Mouse (Mus musculus): ENCODE data around the gene Sohlh1. TPM values are rescaled to one million over a fixed set of nuclear protein-coding genes. Genes with fewer than 3 reads are reported as not detected.
A peak's percentile ranks its signal among the peaks of the same experiment; 100 is the strongest.

The Sohlh1 gene
- polyA plus RNA-seq, 1 experiment from 2014 or later: not detected

DNA sequence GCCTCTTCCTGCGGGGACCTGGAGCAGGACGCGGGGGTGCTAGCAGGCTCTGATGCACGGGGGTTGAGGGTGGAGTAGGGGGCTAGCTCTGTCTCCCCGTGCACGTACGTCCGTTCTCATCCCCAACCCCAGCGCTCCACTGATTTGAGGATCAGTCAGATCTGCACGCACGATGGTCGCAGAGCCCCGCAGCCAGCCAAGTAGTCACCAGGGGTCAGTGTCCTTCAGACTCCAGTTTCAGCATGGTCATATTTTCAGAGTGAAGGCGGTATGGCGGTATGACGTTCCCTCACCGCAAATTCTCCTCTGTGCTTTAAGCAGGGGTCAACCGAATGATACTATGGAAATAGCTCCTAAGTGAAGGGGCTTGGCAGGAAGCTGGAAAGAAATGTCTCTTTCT, 17.2 kb upstream of the Sohlh1 start:
- Histone ChIP-seq H3K36me3 (no peaks in the 10 kb centered on the region), H3K9me3 (replicated peaks) (no peaks in the 10 kb centered on the region), H3K4me1 (peaks cover 6% of the 10 kb centered on the region; the same call in 1 of the 2 replicates), H3K4me3 (peak overlapping the region; percentile 43), H3K9ac (no peak overlapping the region), H3K27me3 (replicated peaks) (peaks cover 73% of the 10 kb centered on the region), H3K27ac (no peak overlapping the region), H3K4me2 (peak overlapping the region; percentile 74)
- WGBS (ENCODE audit: insufficient replicate concordance): 8% methylated on average over 18 of the region's 18 CpGs
- ATAC-seq: no peak

DNA sequence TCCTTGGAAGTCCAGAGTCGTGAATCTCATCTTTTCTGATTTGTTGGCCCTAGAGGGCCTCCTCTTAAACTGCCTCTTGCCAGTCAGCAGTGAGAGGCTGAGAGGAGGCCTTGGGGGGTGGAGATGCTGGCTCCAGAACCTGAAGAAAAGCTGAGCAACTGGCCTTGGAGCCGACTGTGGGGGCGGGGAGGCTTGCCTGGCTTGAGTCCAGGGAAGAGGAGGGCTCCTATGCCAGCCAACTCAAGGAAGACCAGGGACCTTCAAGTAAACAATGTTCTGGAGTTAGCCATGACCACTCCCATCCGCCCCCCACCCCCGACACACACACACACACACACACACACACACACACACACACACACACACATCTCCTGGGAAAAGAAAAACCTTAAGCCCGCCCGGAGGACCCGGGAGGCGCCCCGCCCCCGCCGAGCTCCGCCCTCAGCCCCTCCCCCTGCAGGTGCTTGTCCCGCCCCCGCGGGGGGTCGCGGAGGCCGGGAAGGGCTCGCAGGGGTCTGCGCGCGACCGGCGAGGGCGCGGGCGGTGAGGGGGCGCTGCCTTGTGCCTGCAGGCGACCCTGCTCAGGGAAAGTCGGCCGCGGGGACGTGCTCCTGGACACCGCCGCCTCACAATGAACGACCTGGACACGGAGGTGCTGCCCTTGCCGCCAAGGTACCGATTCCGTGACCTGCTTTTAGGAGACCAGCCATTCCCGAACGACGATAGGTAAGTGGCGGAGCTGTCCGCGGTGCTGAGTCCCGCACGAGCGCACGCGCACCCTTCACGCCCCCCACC, 16.5 kb upstream of the Sohlh1 start, which contains the start of gene Kcnt1:
Gene Kcnt1 (plus strand): TSS at position 398 of the 795 bp plus-strand sequence.
- Histone ChIP-seq H3K9me3 (replicated peaks) (no peaks in the 10 kb centered on the region), H3K4me2 (peak within 1 kb of the TSS; percentile 74), H3K27me3 (replicated peaks) (peaks cover 69% of the 10 kb centered on the region), H3K9ac (no peak within 1 kb of the TSS), H3K4me1 (peaks cover 6% of the 10 kb centered on the region; the same call in 1 of the 2 replicates), H3K27ac (no peak within 1 kb of the TSS), H3K4me3 (peak within 1 kb of the TSS; percentile 43), H3K36me3 (no peaks in the 10 kb centered on the region)
- WGBS (ENCODE audit: insufficient replicate concordance): 2% methylated on average over 51 of the region's 53 CpGs
- ATAC-seq: no peak

DNA sequence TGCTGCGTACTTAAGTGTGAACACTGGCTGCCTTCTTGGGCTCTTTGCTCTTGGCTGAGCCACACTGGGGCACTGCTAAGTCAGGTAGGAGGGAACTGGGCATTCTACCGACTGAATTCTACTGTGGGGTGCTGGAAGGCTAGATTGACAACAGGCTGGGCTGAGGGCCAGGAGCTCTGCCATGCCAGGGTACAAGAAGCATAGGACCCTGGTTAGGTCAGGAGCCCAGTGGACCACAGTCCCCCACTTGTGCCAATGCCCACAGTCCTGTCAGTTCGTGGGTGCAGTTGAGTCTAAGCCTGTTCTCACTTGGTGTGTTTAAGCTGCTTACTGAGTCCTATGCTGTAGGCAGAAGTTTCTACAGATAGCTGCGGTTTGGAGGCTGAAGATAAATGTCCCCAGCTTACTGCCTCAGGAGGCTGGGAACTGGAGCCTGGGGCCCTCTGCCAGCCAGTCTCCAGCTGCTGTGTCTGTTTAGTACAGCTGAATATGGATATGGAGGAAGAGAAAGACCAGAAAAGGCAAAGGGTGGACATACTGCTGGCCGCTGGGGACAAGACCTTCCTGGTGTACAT, 15.7 kb upstream of the Sohlh1 start:
- H3K9me3 ChIP-seq (replicated peaks): no peaks in the 10 kb centered on the region
- H3K36me3 ChIP-seq: no peaks in the 10 kb centered on the region
- no peak for ATAC-seq
- no peak overlapping the region for H3K9ac ChIP-seq
- no peak overlapping the region for H3K4me2 ChIP-seq
- peaks cover 6% of the 10 kb centered on the region; the same call in 1 of the 2 replicates for H3K4me1 ChIP-seq
- H3K4me3 ChIP-seq: no peak overlapping the region
- peaks cover 62% of the 10 kb centered on the region for H3K27me3 ChIP-seq (replicated peaks)
- H3K27ac ChIP-seq: no peak overlapping the region
- 54% methylated on average over 5 of the region's 5 CpGs for WGBS (ENCODE audit: insufficient replicate concordance)

DNA sequence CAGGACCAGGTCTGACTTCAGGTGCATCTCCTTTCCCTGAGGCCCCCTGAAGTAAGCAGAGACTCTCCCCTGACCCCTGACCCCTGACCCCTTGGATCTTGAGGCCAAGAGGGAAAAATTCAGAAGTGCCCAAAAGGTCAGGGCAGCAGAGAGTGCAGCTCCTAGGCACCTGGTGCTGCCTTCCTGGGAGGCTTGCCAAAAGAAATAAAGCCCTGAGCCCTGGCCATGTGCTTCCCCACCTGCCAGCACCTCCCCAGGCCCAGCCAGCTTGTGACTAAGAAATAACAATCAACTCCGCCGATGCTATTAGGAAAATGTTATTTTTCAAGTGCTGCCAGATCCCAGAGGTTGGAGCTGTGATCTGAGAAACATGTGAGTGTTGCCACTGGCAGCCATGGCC, 15.0 kb upstream of the Sohlh1 start:
- Histone ChIP-seq H3K4me3 (no peak overlapping the region), H3K27me3 (replicated peaks) (peaks cover 59% of the 10 kb centered on the region), H3K36me3 (no peaks in the 10 kb centered on the region), H3K27ac (no peak overlapping the region), H3K4me1 (peaks cover 6% of the 10 kb centered on the region; the same call in 1 of the 2 replicates), H3K9me3 (replicated peaks) (no peaks in the 10 kb centered on the region), H3K4me2 (no peak overlapping the region), H3K9ac (no peak overlapping the region)
- no peak for ATAC-seq
- 50% methylated on average over 2 of the region's 2 CpGs for WGBS (ENCODE audit: insufficient replicate concordance)

DNA sequence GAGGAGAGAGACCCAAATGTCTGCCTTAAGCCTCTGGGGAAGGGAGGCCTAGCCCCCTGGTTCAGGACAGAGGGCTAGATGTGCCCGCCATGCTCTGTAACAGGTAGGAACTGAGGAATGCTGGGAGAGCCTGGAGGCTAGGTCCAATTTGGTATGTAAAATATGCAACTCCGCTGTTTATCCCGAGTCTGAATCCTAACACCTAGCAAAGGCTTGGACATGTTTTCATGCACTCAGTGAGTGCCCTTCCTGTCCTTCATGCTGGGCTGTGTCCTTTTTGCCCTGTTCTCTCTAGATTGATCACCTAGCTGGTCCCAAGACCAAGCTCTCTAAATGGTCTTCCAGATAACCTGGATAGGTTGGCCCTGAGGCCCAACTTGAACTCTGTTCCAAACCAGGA, 12.8 kb upstream of the Sohlh1 start:
- H3K9me3 ChIP-seq (replicated peaks): no peaks in the 10 kb centered on the region
- H3K36me3 ChIP-seq: no peaks in the 10 kb centered on the region
- H3K27ac ChIP-seq: no peak overlapping the region
- H3K4me1 ChIP-seq: peaks cover 6% of the 10 kb centered on the region; the same call in 1 of the 2 replicates
- ATAC-seq: no peak
- no peak overlapping the region for H3K9ac ChIP-seq
- no peak overlapping the region for H3K4me2 ChIP-seq
- no peak overlapping the region for H3K4me3 ChIP-seq
- H3K27me3 ChIP-seq (replicated peaks): peaks cover 37% of the 10 kb centered on the region
- 52% methylated on average over 3 of the region's 3 CpGs for WGBS (ENCODE audit: insufficient replicate concordance)

DNA sequence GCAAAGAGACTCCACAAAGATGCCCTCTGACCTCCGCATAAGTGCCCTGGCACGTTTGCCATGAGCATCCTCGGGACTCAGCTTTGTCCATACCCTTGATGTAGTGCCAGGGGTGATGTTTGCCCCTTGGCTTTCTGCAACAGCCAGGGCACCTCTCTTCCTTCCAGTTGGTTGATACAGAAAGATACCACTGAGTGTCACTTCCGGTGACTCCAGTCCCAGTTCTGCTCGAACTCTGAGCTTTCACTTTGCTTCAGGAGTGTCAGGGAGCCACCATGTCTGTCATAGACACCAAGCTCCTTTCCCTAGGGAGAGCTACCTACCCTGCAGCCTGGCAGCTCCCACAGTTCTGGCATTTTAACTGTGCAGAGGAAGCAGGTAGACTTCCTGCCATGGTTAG, 7.0 kb upstream of the Sohlh1 start:
- no peaks in the 10 kb centered on the region for H3K4me1 ChIP-seq
- no peak for ATAC-seq
- 63% methylated on average over 5 of the region's 5 CpGs for WGBS (ENCODE audit: insufficient replicate concordance)
- no peaks in the 10 kb centered on the region for H3K9me3 ChIP-seq (replicated peaks)
- H3K36me3 ChIP-seq: no peaks in the 10 kb centered on the region
- H3K4me3 ChIP-seq: no peak overlapping the region
- no peak overlapping the region for H3K27ac ChIP-seq
- no peak overlapping the region for H3K9ac ChIP-seq
- H3K4me2 ChIP-seq: no peak overlapping the region
- H3K27me3 ChIP-seq (replicated peaks): 0 out of 2 replicates have a peak, but pooled peaks cover 4% of the 10 kb centered on the region

DNA sequence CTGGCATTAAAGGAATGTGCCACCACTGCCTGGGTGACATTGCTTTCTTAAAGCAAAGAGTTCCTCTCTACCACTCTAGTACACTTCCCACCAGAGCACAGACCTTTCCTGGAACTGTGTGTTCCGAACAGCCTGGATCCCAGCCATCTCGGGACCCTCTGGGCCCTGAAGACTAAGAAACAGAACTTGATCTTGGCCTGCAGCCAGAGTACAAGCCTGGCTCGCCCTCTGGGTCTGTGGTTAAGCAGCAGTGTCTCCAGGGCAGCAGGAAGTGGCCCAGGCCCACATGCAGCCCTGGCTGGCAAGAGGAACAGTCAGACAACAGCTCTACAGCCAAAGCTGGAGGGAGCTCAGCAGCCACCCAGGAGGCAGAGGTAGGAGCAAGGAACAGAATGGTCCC, 5.6 kb upstream of the Sohlh1 start:
- ATAC-seq: no peak
- Histone ChIP-seq H3K36me3 (no peaks in the 10 kb centered on the region), H3K4me3 (no peak overlapping the region), H3K27ac (no peak overlapping the region), H3K27me3 (replicated peaks) (0 out of 2 replicates have a peak, but pooled peaks cover 4% of the 10 kb centered on the region), H3K4me2 (no peak overlapping the region), H3K4me1 (no peaks in the 10 kb centered on the region), H3K9me3 (replicated peaks) (no peaks in the 10 kb centered on the region), H3K9ac (no peak overlapping the region)
- WGBS (ENCODE audit: insufficient replicate concordance): 33% methylated on average over 3 of the region's 3 CpGs

DNA sequence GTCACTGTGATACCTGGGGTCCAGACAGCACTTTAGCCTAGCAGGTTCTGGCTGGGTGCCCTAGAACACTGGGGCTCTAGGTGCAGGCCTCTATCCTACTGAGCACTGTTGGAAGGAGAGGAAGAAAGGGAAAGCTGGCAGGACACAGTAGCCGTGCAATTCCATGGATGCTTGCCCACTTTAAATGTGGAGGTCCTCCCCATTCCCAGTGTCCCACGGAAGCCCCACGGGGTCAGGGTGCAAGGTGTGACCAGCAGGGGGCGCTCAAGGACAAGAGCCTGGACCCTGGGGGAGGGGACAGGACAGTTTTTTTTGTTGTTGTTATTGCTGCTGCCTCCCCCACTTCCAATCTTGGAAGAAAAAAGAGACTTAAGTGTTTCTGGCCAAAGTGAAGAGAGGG, 3.3 kb upstream of the Sohlh1 start:
- Histone ChIP-seq H3K27ac (no peak overlapping the region), H3K27me3 (replicated peaks) (no peaks in the 10 kb centered on the region), H3K9me3 (replicated peaks) (no peaks in the 10 kb centered on the region), H3K9ac (no peak overlapping the region), H3K4me2 (no peak overlapping the region), H3K4me3 (no peak overlapping the region), H3K36me3 (no peaks in the 10 kb centered on the region), H3K4me1 (no peaks in the 10 kb centered on the region)
- no peak for ATAC-seq
- WGBS (ENCODE audit: insufficient replicate concordance): 14% methylated on average over 4 of the region's 4 CpGs

DNA sequence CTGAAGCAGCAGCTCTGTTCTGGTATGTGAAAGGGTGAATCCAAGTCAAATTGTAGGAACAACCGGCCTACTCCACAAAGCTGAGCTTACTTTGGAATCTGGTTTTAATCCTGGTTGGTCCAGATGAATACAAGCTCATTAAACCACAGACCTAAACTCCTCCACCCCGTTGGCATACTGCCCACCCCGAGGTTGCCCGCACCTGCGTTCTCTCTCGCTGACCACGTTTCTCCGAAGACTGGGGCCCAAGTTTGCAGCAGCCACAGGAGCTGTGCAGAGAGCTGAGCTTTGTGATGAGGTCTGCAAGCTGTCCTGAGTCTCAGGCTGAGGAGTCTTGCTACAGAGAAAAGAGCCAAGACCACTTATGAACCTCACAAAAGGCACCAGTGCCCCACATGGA, 532 bp downstream of the Sohlh1 start:
- Histone ChIP-seq H3K9ac (no peak overlapping the region), H3K27ac (no peak overlapping the region), H3K4me2 (no peak overlapping the region), H3K9me3 (replicated peaks) (no peaks in the 10 kb centered on the region), H3K36me3 (no peaks in the 10 kb centered on the region), H3K4me1 (no peaks in the 10 kb centered on the region), H3K27me3 (replicated peaks) (no peaks in the 10 kb centered on the region), H3K4me3 (no peak overlapping the region)
- WGBS (ENCODE audit: insufficient replicate concordance): 65% methylated on average over 8 of the region's 8 CpGs
- no peak for ATAC-seq

DNA sequence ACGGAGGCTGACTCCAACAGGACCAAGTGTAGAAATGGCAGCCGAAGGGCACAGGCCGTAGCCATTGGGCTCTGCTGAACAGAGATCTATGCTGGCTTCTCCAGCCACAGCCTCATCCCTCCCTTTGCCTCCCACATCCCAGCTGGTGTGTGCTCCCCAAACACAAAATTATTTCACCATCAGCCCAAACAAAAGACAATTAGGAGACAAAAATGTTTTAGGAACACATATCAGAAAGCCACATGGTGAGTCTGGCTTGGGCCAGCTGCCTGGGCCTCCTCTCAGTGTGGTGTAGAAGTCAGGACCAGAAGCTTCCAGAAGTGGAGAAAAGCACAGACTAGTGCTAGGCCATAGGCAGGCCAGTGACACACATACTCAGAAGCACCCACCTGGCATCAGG, 3.0 kb downstream of the Sohlh1 start:
- no peaks in the 10 kb centered on the region for H3K36me3 ChIP-seq
- WGBS (ENCODE audit: insufficient replicate concordance): 61% methylated on average over 3 of the region's 3 CpGs
- H3K27me3 ChIP-seq (replicated peaks): no peaks in the 10 kb centered on the region; the same call in 1 of the 2 replicates
- H3K4me2 ChIP-seq: no peak overlapping the region
- H3K27ac ChIP-seq: no peak overlapping the region
- ATAC-seq: no peak
- no peaks in the 10 kb centered on the region for H3K9me3 ChIP-seq (replicated peaks)
- no peak overlapping the region for H3K9ac ChIP-seq
- no peaks in the 10 kb centered on the region for H3K4me1 ChIP-seq
- no peak overlapping the region for H3K4me3 ChIP-seq

DNA sequence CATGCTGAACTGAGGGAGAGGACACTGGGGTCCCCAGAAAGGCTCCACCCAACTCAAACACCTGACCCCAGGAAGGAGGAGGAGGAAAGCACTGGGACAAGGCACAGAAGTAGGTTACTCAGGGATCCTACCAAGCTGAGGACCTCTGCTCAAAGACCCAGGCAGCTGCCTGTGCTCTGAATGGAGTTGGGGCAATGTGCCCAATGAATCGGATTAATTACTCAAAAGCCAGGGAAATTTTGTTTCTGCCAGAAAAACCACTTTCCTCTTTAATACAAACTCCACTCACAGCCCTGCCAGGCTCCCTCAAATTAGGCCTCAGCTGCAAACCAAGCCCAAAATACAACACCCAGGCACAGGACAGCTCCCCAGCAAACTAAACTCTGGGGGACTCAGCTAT, 4.3 kb downstream of the Sohlh1 start:
- H3K4me1 ChIP-seq: no peaks in the 10 kb centered on the region
- H3K27ac ChIP-seq: no peak overlapping the region
- no peaks in the 10 kb centered on the region; the same call in 1 of the 2 replicates for H3K27me3 ChIP-seq (replicated peaks)
- H3K4me2 ChIP-seq: no peak overlapping the region
- no peak for ATAC-seq
- H3K4me3 ChIP-seq: no peak overlapping the region
- no peak overlapping the region for H3K9ac ChIP-seq
- WGBS (ENCODE audit: insufficient replicate concordance): 55% methylated on average over 1 of the region's 1 CpGs
- no peaks in the 10 kb centered on the region for H3K36me3 ChIP-seq
- no peaks in the 10 kb centered on the region for H3K9me3 ChIP-seq (replicated peaks)

DNA sequence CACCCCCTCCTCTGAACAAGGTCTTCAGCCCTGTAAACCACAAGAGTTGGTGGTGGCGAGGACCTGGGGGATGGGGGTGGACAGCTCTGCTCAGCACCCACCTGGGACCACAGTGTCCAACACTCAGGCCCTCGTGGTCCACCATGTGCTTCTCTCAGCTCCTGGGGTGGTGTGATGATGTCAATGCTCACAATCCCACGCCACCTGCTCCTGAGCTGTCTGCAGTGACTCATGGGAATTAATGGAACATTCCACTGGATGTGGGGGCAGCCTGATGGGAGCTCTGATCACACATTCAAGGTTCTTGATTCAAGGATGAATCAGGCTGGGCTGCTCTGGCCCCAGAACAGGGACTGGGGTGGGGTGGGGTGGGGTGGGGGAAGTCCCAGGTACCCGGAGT, 4.9 kb downstream of the Sohlh1 start:
- Histone ChIP-seq H3K36me3 (no peaks in the 10 kb centered on the region), H3K4me1 (no peaks in the 10 kb centered on the region), H3K27ac (no peak overlapping the region), H3K9me3 (replicated peaks) (no peaks in the 10 kb centered on the region), H3K27me3 (replicated peaks) (no peaks in the 10 kb centered on the region; the same call in 1 of the 2 replicates), H3K4me3 (no peak overlapping the region), H3K9ac (no peak overlapping the region), H3K4me2 (no peak overlapping the region)
- WGBS (ENCODE audit: insufficient replicate concordance): 45% methylated on average over 4 of the region's 4 CpGs
- ATAC-seq: no peak

All from liver, embryonic 12.5 days (tissue).